Comparison of ENCODE assay signal across 8 mouse cellular contexts in the genomic region with DNA sequence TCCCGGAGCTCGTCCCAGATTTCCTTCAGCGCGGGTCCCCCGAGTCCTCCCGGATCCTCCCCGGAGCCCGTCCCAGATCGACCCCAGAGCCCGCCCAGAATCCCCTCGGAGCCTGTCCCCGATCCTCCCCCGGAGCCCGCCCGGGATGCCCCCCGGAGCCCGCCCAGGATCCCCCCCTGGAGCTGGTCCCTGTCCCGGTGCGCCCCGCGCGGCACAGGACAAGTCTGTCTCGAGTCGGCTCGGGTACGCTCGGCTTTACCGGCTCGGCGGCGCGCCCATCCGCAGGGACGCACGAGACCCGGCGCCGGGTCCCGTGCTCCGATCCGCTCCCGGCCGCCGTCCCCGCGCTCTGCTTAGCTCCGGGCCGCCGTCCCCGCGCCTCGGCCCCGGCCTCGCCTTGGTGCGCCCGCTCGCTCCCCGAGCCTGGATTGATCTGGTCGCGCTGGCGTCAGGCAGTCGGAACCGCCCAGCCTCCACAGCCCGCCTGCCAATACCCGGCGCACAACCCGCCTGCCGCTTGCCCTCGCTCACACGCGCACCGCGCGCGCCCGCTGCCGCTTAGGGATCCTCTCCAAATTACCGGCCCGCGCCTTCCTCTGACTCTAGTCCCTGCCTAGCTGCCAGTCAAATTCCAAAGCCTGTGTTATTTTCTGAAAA. TPM values are rescaled to one million over a fixed set of nuclear protein-coding genes. Genes with fewer than 3 reads are reported as not detected.
A peak's percentile ranks its signal among the peaks of the same experiment; 100 is the strongest.
DNase-seq lines count a peak whose midpoint lies in the region; ATAC-seq and TF ChIP-seq lines count a peak whose summit lies in the region.

A gene (minus strand): TSS at position 525 of the 657 bp plus-strand sequence.

- H3K4me1 ChIP-seq in forebrain, embryonic 13.5 days: peaks cover 35% of the 10 kb centered on the region
- peaks cover 15% of the 10 kb centered on the region; the same call in 1 of the 2 replicates for H3K4me1 ChIP-seq in heart, postnatal 0 days (ENCODE audit: control insufficient read depth, insufficient read depth)
- peaks cover 5% of the 10 kb centered on the region; the same call in 1 of the 2 replicates for H3K4me1 ChIP-seq in liver, embryonic 15.5 days (replicated peaks)
- H3K4me1 ChIP-seq in neural tube, embryonic 11.5 days (ENCODE audit: control insufficient read depth, insufficient read depth, low read length): peaks cover 14% of the 10 kb centered on the region
- H3K4me1 ChIP-seq in stomach, embryonic 16.5 days (ENCODE audit: control insufficient read depth, insufficient read depth, low read length): peaks cover 13% of the 10 kb centered on the region

- peak within 1 kb of the TSS; percentile 98 for H3K9ac ChIP-seq in forebrain, embryonic 13.5 days
- H3K9ac ChIP-seq in heart, postnatal 0 days (replicated peaks; ENCODE audit: low read depth, low read length): peak within 1 kb of the TSS; percentile 99
- H3K9ac ChIP-seq in liver, embryonic 15.5 days: peak within 1 kb of the TSS; percentile 61
- peak within 1 kb of the TSS; percentile 97 for H3K9ac ChIP-seq in neural tube, embryonic 11.5 days (ENCODE audit: low read length)
- peak within 1 kb of the TSS; percentile 97 for H3K9ac ChIP-seq in stomach, embryonic 16.5 days (ENCODE audit: low read length)

- no peaks in the 10 kb centered on the region for H3K36me3 ChIP-seq in forebrain, embryonic 13.5 days (ENCODE audit: poor library complexity, severe bottlenecking)
- no peaks in the 10 kb centered on the region for H3K36me3 ChIP-seq in heart, postnatal 0 days (replicated peaks; ENCODE audit: control insufficient read depth, insufficient read depth, low read length)
- no peaks in the 10 kb centered on the region for H3K36me3 ChIP-seq in liver, embryonic 15.5 days (replicated peaks)
- H3K36me3 ChIP-seq in neural tube, embryonic 11.5 days (ENCODE audit: control insufficient read depth, insufficient read depth, low read length): no peaks in the 10 kb centered on the region
- no peaks in the 10 kb centered on the region for H3K36me3 ChIP-seq in stomach, embryonic 16.5 days (ENCODE audit: control insufficient read depth, insufficient read depth, low read length)

- H3K9me3 ChIP-seq in forebrain, embryonic 13.5 days (replicated peaks): no peaks in the 10 kb centered on the region
- no peaks in the 10 kb centered on the region for H3K9me3 ChIP-seq in heart, postnatal 0 days (replicated peaks; ENCODE audit: control insufficient read depth, low read length)
- no peaks in the 10 kb centered on the region for H3K9me3 ChIP-seq in liver, embryonic 15.5 days (replicated peaks)
- no peaks in the 10 kb centered on the region for H3K9me3 ChIP-seq in neural tube, embryonic 11.5 days (ENCODE audit: control insufficient read depth, low read length)
- no peaks in the 10 kb centered on the region for H3K9me3 ChIP-seq in stomach, embryonic 16.5 days (replicated peaks; ENCODE audit: control insufficient read depth, low read length)

- WGBS in forebrain, embryonic 13.5 days: under 1% methylated on average over 51 of the region's 80 CpGs
- WGBS in heart, postnatal 0 days: 0% methylated on average over 48 of the region's 80 CpGs
- WGBS in liver, embryonic 15.5 days (ENCODE audit: insufficient replicate concordance): under 1% methylated on average over 75 of the region's 80 CpGs
- WGBS in neural tube, embryonic 11.5 days: under 1% methylated on average over 54 of the region's 80 CpGs
- WGBS in stomach, embryonic 16.5 days: under 1% methylated on average over 77 of the region's 80 CpGs

- peak within 1 kb of the TSS; percentile 79 for H3K4me2 ChIP-seq in forebrain, embryonic 13.5 days
- H3K4me2 ChIP-seq in heart, postnatal 0 days (ENCODE audit: low read depth, low read length): peak within 1 kb of the TSS; percentile 92
- H3K4me2 ChIP-seq in liver, embryonic 15.5 days: peak within 1 kb of the TSS; percentile 61
- peak within 1 kb of the TSS; percentile 79 for H3K4me2 ChIP-seq in neural tube, embryonic 11.5 days (ENCODE audit: low read depth)
- H3K4me2 ChIP-seq in stomach, embryonic 16.5 days (ENCODE audit: low read depth, low read length): peak within 1 kb of the TSS; percentile 75

- no peak for TF ChIP-seq CTCF in heart, postnatal 0 days (IDR thresholded peaks at IDR 0.05; ENCODE audit: low read depth)

- DNase-seq in B cell, adult 2 months: peak; percentile 82 to 84
- DNase-seq in brain, embryonic 18.5 days (ENCODE audit: low read depth, low spot score): peak; percentile 85
- peak; percentile 87 for DNase-seq in heart, postnatal 0 days (ENCODE audit: low spot score)
- peak; percentile 95 to 97 for DNase-seq in kidney, postnatal 4 days
- peak; percentile 96 for DNase-seq in neural tube, embryonic 11.5 days (ENCODE audit: low spot score)

- peak; percentile 38; the same call in 1 of the 2 replicates for TF ChIP-seq EP300 in heart, postnatal 0 days (IDR thresholded peaks at IDR 0.05; ENCODE audit: low read depth)

- no peaks in the 10 kb centered on the region for H3K27me3 ChIP-seq in forebrain, embryonic 13.5 days
- no peaks in the 10 kb centered on the region for H3K27me3 ChIP-seq in heart, postnatal 0 days (ENCODE audit: control insufficient read depth, insufficient read depth, low read length)
- H3K27me3 ChIP-seq in liver, embryonic 15.5 days: peaks cover 44% of the 10 kb centered on the region
- no peaks in the 10 kb centered on the region for H3K27me3 ChIP-seq in neural tube, embryonic 11.5 days (ENCODE audit: control insufficient read depth, insufficient read depth, low read length)
- H3K27me3 ChIP-seq in stomach, embryonic 16.5 days (ENCODE audit: control insufficient read depth, insufficient read depth, low read length): no peaks in the 10 kb centered on the region

- peak within 1 kb of the TSS; percentile 85 for H3K4me3 ChIP-seq in forebrain, embryonic 13.5 days
- H3K4me3 ChIP-seq in heart, postnatal 0 days (ENCODE audit: low read depth, low read length): peak within 1 kb of the TSS; percentile 99
- peak within 1 kb of the TSS; percentile 62 for H3K4me3 ChIP-seq in liver, embryonic 15.5 days (replicated peaks)
- peak within 1 kb of the TSS; percentile 89 for H3K4me3 ChIP-seq in neural tube, embryonic 11.5 days (ENCODE audit: low read depth, low read length)
- H3K4me3 ChIP-seq in stomach, embryonic 16.5 days (replicated peaks; ENCODE audit: low read length): peak within 1 kb of the TSS; percentile 91

- peak within 1 kb of the TSS; percentile 97 for H3K27ac ChIP-seq in forebrain, embryonic 13.5 days
- H3K27ac ChIP-seq in heart, postnatal 0 days (ENCODE audit: low read depth): peak within 1 kb of the TSS; percentile 96
- peak within 1 kb of the TSS; percentile 74 for H3K27ac ChIP-seq in liver, embryonic 15.5 days (replicated peaks)
- peak within 1 kb of the TSS; percentile 96 for H3K27ac ChIP-seq in neural tube, embryonic 11.5 days (ENCODE audit: low read depth, low read length)
- peak within 1 kb of the TSS; percentile 97 for H3K27ac ChIP-seq in stomach, embryonic 16.5 days (ENCODE audit: low read length)

- peak; percentile 94 for ATAC-seq in forebrain, embryonic 13.5 days
- ATAC-seq in heart, postnatal 0 days (ENCODE audit: insufficient read depth, low read depth): peak; percentile 94
- ATAC-seq in liver, embryonic 15.5 days (ENCODE audit: insufficient read depth): peak; percentile 84
- peak; percentile 87 for ATAC-seq in neural tube, embryonic 11.5 days (ENCODE audit: insufficient read depth, low FRiP score, low TSS enrichment)
- peak; percentile 94 for ATAC-seq in stomach, embryonic 16.5 days (ENCODE audit: insufficient read depth, low FRiP score)

RNA-seq across cellular contexts. Expression of the gene that starts here (rescaled TPM):
- polyA plus RNA-seq in forebrain, embryonic 13.5 days (2015; fragmentation: Nextera tagmentation; extraction: Ambion mirVana): 49.5 and 50.9 TPM in 2 replicates
- total RNA-seq in heart, postnatal 0 days (2014; rRNA removed; ENCODE audit: low replicate concordance): 22.8 and 31.5 TPM in 2 replicates
- polyA plus RNA-seq in heart, postnatal 0 days (2015; fragmentation: Nextera tagmentation; extraction: Ambion mirVana): 13.4 and 14.0 TPM in 2 replicates
- polyA plus RNA-seq in liver, embryonic 15.5 days (2015; fragmentation: Nextera tagmentation; extraction: Ambion mirVana): 6.1 and 6.4 TPM in 2 replicates
- 71.9 and 72.5 TPM in 2 replicates for polyA plus RNA-seq in neural tube, embryonic 11.5 days (2014; fragmentation: Nextera tagmentation; extraction: Ambion mirVana)
- 33.0 and 37.4 TPM in 2 replicates for polyA plus RNA-seq in stomach, embryonic 16.5 days (2015; fragmentation: Nextera tagmentation; extraction: Ambion mirVana)

Comparison
In these comparisons a context has a peak if more than half of its experiments do, and no peak if none do; other contexts are left out.
1. Peak in every context shown above with its lines: DNase-seq, ATAC-seq, H3K4me3 ChIP-seq and H3K27ac ChIP-seq.